Mouse (Mus musculus) kidney, adult 2 months (tissue): Measurements from ENCODE around the gene Fam214b.

ENCODE experiments used
- CTCF ChIP-seq: fragments of 200-500 bp; conservative IDR thresholded peaks from 2 replicates; pipeline ENCODE4 v1.5.1; 2011; ENCODE audit warnings: low read depth, mild to moderate bottlenecking, control low read depth, low read length, moderate library complexity, mixed read lengths; ENCODE audit not compliant: insufficient read depth, insufficient read length
- POLR2A ChIP-seq: fragments of 200-500 bp; IDR thresholded peaks from one replicate; pipeline ENCODE4 v1.6.1; 2011; ENCODE audit warnings: low read depth, low read length, control low read depth

GRCm38 (mm10) chr4:43043644-43044357 lies 2.2 kb downstream of the Fam214b start:
- no peak for TF ChIP-seq CTCF
- TF ChIP-seq POLR2A = no peak
